Mouse (Mus musculus) retina, adult 2 months (tissue): ENCODE measurements around the gene Gm17720.

ENCODE experiments used
- DNase-seq: peaks from one replicate; pipeline ENCODE4 v3.0.0-alpha.2; 2012; ENCODE audit warnings: low read depth, low spot score

Gene Gm17720

GRCm38 (mm10) chr8:110102653-110103052 is at the start of gene Gm17720:
Gene Gm17720, minus strand, starts transcription at chr8:110102753.
- DNase-seq, result no peak

- DNase-seq, result peak; percentile 45
Measured at GRCm38 (mm10) chr8:110145538-110145937, 43.0 kb upstream of the Gm17720 start.

GRCm38 (mm10) chr8:110140770-110141169 is 38.2 kb upstream of the Gm17720 start:
- no peak for DNase-seq

GRCm38 (mm10) chr8:110140156-110140555 is 37.6 kb upstream of the Gm17720 start:
- no peak for DNase-seq

GRCm38 (mm10) chr8:110135515-110135914 is 33.0 kb upstream of the Gm17720 start:
- DNase-seq, result no peak

- DNase-seq, result no peak
Measured at GRCm38 (mm10) chr8:110134236-110134635, 31.7 kb upstream of the Gm17720 start.

GRCm38 (mm10) chr8:110130537-110130936 is 28.0 kb upstream of the Gm17720 start:
- DNase-seq, result peak; percentile 52

GRCm38 (mm10) chr8:110119715-110120114 is 17.2 kb upstream of the Gm17720 start:
- DNase-seq, result peak; percentile 33

GRCm38 (mm10) chr8:110101676-110102075 is 877 bp downstream of the Gm17720 start:
- DNase-seq, result no peak

GRCm38 (mm10) chr8:110100907-110101306 is 1.6 kb downstream of the Gm17720 start, which contains the start of gene Gm21964:
Gene Gm21964, plus strand, starts transcription at chr8:110101207.
- no peak for DNase-seq

- DNase-seq, result no peak
Measured at GRCm38 (mm10) chr8:110091869-110092268, 10.7 kb downstream of the Gm17720 start.

GRCm38 (mm10) chr8:110082416-110083105 is 20.0 kb downstream of the Gm17720 start:
- DNase-seq, result no peak

GRCm38 (mm10) chr8:110079282-110080221 is 23.0 kb downstream of the Gm17720 start, which contains the start of gene Zfp612:
Gene Zfp612, plus strand, starts transcription at chr8:110079746.
- DNase-seq, result peak; percentile 64

GRCm38 (mm10) chr8:110074496-110074895 is 28.1 kb downstream of the Gm17720 start:
- DNase-seq, result no peak

GRCm38 (mm10) chr8:110071600-110071999 is 31.0 kb downstream of the Gm17720 start:
- peak; percentile 54 for DNase-seq

GRCm38 (mm10) chr8:110069706-110070105 is 32.8 kb downstream of the Gm17720 start:
- DNase-seq, result no peak

- no peak for DNase-seq
Measured at GRCm38 (mm10) chr8:110065676-110066075, 36.9 kb downstream of the Gm17720 start.

- DNase-seq, result no peak
Measured at GRCm38 (mm10) chr8:110064606-110065365, 37.8 kb downstream of the Gm17720 start.

GRCm38 (mm10) chr8:110064161-110064560 is 38.4 kb downstream of the Gm17720 start:
- DNase-seq, result no peak

GRCm38 (mm10) chr8:110058207-110058606 is 44.3 kb downstream of the Gm17720 start:
- DNase-seq, result no peak

GRCm38 (mm10) chr8:110051208-110051607 is 51.3 kb downstream of the Gm17720 start:
- no peak for DNase-seq

GRCm38 (mm10) chr8:110040509-110040908 is 62.0 kb downstream of the Gm17720 start:
- no peak for DNase-seq
